Mouse (Mus musculus) heart, adult 11 months (tissue): ENCODE measurements around the gene Cd1d1.
A peak's percentile ranks its signal among the peaks of the same experiment; 100 is the strongest.
"Not testable (repeated sequence)": the region's sequence is repeated elsewhere in the genome, so short reads cannot be mapped to it uniquely, and the experiment has no call there.

Experiments
- DNase-seq: peaks from one replicate; pipeline ENCODE4 v3.0.0; 2022

The Cd1d1 gene

DNA sequence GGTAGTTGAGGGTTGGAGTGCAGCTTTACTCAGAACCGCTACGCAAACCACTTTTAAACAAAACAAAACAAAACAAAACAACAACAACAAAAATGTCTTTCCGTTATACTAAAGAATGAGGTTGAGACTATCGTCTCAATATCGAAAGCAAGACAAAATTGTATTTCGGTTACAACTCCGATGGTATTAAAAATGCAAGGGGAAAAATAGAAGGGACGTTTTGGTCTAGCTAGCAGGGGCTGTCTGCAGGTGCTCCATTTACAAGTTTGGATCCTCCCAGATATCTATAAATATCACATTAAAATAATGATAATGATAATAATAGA, at the start of gene Cd1d1:
Gene Cd1d1 (minus strand): TSS at position 27 of the 326 bp plus-strand sequence.
- no peak for DNase-seq

DNA sequence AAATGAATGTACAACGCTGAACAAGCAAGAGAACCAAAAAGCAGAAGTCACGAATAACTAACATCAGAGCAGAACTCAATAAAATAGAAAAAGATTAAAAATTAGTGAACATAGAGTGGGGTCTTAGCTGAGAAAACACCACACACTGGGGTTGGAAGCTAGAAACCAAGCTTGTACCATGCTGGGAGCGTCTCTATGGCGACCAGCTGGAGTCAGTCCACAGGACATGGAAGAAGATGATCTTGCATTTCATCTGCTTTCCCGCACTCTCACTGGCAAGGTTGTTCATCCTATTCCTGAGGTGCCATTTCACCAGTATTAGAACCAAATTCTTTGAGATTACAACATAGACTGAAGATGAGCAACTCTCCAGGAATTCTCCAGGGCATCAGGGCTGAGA, 48.6 kb upstream of the Cd1d1 start:
- DNase-seq: no peak

DNA sequence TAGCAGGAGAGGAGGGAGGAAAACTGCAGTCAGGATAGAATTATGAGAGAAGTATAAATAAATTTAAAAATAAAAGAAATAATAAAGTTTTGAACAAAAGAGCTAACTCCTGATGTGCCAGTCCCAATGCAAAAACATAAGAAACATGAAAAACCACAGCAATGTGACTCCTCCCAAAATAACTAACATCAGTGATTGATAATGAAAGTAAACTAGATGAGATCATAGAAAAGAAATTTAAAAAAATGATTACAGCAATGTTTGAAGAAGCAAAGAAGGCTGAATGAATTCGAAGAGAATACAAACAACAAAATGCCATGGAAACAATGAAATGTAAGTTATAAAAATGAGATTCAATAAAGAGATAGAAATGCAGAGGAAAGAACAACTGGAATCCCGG, 42.5 kb upstream of the Cd1d1 start:
- no peak for DNase-seq

DNA sequence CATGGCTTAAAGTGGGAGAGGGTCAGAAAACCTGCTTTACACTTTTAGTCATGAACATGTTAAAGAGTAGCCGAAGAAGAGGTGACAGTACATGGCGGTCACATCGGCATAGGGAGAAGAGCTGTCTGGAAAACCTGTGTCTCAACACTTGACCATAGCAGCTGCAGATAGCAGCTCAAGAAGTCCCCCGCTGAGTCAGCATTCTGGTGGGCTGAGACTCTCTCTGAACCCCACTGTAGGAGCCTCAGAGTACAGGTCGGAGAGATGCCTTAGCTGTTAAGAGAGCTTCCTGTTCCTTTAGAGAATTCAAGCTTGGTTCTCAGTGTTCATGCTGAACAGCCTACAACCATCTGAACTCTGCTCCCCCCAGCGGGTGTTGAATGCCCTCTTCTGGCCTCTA, 39.3 kb upstream of the Cd1d1 start:
- DNase-seq: no peak

DNA sequence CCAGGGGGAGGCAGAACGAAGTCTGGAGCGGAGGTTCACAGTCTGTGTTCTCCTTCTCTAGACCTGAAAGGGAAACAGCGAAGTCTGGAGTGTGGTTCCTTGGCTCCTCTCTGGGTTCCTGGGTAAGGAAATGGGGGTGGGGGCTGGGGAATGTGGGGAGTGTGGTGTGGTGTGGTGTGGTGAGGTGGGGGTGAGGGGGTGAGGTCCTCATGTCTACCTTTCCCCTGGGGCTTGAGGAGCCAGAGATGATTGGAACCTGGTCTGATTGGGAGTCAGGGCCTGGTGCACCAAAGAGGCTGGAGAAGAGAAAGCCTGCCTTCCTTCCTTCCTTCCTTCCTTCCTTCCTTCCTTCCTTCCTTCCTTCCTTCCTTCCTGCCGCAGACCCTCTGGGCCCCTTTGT, 34.8 kb upstream of the Cd1d1 start:
- DNase-seq: no peak

DNA sequence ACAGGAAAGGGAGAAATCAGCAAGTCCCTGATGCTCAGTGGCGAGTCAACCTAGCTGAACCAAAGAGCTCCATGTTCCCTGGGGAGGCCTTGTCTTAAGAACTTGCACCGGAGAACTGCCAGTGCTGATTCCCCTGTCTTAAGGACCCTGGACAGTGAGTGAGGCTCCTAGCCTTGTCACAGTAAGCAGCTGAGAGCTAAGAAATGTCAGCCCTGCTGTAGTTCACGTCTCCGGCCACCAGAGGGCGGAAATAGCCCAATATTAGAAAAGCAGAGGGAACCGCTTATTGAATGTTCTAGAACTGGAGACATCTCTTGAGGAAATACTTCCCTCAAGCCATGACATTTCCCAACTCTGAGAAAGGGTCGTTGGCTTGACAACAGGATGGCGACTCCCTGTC, 34.1 kb upstream of the Cd1d1 start:
- DNase-seq: peak; percentile 88

DNA sequence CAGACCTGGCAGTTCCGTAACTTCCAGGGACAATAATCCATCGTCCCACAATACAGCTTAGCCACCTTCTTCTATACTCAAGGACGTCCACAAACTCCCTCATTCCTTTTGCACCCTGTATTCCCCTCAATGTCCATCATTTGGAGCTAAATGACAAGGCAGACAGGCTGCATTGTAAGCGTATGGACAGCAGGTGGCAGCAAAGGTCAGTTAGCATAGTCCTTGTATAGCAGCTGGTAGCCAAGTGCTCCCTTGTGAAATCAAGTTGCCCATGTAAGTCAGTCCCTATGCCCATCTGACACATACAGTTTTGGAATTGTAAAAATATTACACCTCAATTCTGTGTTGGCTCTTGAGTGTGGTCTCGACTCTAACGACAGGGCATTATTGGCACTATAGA, 31.6 kb upstream of the Cd1d1 start:
- DNase-seq: peak; percentile 92

DNA sequence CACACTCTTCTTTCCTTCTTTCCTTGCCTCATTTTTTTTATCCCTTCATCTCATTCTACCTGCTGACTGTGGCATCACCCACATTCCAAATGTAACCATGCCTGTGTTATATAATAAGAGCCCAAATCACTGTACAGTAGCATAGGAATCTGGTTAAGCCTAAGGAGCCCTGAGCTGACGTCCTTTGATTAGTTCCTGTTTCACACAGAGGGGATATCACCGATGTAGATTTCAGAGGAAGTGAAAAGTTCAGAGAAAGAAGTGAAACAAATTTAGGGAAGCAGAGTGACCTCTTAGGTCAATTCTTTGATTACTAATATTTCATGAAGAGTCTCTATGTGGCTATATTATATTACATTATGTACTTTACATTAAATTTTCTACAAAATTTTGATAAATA, 18.5 kb upstream of the Cd1d1 start:
- DNase-seq: peak; percentile 88

DNA sequence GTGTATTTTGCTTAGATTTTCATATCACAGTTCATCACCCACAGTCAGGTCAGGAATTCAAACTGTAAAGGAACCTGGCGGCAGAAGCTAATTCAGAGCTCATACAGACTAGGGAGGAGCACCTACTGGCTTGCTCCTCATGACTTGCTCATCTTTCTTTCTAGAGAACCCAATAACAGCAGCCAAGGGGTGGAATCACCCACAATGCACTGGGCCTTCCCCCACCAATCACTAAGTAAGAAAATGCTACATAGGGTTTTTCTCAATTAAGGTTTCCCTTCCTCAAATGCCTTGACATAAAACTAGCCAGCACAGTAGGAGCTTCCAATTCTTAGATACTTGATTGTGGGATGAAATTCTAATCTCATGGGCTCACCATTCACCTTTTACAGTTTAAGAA, 17.8 kb upstream of the Cd1d1 start:
- DNase-seq: peak; percentile 83

DNA sequence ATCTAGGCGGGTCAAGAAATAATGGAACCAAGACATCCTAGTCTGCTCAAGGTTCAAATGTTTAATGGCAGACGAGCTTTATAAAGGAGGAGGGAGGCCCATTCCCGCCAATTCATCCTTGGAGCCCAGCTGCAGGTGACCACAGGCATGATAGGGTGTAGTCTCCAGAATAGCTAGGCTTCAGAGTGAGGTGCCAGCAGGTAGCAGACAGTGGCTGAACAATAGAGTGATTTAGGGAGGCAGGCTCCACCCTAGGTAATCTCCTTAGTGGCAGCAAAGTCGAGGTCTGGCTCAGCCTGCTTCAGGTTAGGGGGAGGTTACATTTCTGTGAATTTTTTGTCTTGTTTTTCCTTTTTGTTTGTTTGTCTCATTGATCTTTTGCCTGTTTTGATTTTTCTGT, 16.7 kb upstream of the Cd1d1 start:
- peak; percentile 61 for DNase-seq

DNA sequence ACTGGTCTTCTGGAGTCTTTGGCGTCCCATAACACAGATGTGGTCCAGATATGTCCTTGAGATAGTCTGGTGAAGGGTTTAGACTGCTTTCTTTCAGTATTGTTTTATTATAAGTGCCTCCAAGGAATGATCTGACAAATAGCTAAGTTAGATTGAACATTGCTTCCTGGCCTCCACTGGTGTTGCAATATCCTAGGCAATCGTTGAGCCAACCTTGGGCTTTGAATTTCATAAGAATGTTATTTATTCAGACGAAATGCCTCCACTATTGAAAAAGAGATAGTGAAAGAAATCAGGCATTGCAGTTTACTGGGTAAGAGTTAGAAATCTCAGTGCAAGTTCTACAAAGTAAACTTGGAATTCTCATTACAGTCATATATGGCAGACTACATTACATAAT, 13.2 kb upstream of the Cd1d1 start:
- not testable (repeated sequence) for DNase-seq

DNA sequence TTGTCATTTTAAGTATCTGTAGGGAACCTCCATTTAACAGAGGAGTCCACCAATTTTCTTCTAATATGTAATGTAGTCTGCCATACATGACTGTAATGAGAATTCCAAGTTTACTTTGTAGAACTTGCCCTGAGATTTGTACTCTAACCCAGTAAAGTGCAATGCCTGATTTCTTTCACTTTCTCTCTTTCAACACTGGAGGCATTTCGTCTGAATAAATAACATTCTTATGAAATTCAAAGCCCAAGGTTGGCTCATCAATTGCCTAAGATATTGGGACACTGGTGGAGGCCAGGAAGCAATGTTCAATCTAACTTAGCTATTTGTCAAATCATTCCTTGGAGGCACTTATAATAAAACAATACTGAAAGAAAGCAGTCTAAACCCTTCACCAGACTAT, 9.0 kb upstream of the Cd1d1 start:
- not testable (repeated sequence) for DNase-seq

DNA sequence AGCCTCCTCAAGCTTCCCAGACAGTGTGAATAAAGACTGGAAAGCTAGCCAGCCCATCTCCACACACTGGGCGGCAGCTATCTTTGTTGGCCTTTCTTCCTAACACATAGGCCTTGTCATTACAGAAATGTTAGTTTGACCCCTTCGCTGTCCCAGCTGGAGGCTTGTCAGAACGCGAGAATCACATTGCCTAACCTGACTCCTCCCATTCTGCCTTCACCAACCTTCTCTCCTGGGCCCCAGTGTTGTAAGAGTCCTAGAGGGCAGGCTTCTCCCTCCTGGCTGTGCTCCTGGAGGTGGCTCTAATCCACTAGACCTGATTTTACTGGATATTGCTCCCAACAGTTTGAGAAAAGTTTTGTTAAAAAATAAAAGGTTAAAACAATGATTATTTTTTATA, 1.4 kb upstream of the Cd1d1 start:
- no peak for DNase-seq

DNA sequence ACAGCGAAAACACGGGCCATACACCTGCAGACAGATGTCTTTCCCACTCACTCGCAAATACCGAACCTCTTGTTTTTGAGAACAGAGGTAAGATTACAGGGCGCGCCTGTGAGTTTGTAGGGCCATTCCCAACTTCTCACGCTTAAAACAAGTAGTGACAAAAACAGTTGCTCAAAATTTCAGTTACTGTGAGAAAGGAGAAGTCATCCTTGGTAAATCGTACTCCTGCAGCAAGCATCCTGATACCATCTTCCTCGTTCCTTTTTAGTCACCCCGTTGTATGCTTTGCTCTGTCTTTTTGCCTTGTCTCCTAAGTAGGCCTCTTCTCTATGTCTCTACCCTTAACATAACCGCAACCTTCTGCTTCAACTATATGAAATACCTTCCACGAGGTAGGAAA, 810 bp upstream of the Cd1d1 start:
- DNase-seq: no peak

DNA sequence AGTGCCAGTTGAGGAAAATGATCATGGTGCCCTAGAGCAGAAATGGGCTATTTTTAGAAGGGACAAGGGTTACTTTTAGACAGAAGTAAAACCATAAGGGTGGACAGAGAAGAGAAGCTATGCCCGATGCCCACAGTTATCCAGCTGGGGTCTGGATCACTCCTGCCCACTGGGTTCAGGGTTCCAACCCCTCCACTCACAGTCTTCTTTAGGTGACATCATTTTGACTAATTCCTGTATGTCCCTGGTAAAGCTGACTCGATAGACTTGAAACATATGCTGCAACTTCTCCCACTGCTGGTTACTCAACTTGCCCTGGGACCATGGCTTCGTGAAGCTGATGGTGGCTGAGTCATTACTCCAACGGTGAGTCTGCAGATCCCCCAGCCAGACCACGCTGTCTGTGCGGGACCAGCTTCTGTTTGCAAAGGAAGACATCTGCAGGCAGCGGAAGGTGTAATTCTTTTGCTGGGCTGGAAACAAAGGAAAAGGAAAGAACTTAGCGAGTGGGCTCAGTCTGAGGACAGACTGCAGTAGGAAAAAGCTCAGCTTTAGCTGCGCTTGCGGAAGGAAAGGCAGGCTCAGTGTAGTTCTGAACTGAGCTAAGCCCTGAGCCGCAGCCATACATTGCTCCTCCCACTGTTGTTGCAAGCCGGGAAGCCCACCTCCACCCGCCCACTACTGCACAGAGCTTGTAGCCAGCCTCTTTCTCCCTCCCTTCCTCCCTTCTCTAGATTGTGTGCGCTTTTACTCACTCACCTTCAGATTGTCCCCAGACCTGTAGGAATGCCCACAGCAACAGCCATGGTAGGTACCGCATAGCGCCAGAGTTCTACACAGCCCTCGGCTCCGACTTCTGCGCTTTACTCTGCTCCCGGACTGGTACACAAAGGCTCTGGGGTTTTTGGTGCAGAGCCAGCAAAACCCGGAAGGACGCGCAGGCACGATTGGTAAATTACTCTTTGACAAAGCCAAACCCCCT, 517 bp downstream of the Cd1d1 start:
- DNase-seq: peak; percentile 97

DNA sequence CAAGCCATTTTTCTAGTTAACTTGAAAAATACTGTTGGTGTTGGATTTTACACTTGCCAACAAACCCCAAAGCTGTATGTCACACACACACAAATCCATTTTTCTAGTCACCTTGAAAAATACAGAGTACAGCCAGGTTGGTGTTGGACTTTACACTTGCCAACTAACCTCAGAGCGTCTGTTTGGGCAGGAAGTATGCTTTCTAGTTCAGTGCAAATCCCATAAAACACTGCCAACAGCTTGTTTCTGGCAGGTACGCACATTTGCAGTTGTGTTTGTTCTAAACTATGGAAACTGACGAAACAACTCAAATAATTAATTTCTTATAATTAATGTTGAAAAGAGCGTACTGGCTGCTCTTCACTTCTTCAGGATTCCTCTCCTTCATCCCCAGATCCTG, 3.1 kb downstream of the Cd1d1 start:
- no peak for DNase-seq

DNA sequence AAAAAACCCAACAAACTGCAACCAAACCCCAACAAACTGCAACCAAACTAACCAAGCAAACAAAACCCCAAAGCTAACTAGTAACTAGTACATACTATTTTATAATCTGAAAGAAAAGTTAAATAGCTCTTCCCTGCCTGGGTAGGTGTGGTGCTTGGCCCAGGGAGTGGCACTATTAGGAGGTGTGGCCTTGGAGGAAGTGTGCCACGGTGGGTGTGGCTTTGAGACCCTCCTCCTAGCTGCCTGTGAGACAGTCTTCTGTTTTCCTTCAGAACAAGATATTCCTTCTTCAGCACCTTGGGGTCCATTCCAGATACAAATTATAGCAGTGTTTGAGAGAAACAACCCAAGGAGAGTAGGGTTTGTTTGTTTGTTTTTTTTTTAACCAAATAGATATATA, 3.9 kb downstream of the Cd1d1 start:
- DNase-seq: no peak

DNA sequence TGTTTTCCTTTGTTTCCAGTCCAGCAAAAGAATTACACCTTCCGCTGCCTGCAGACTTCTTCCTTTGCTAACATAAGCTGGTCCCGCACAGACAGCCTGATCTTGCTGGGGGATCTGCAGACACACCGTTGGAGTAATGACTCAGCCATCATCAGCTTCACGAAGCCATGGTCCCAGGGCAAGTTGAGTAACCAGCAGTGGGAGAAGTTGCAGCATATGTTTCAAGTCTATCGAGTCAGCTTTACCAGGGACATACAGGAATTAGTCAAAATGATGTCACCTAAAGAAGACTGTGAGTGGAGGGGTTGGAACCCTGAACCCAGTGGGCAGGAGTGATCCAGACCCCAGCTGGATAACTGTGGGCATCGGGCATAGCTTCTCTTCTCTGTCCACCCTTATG, 12.3 kb downstream of the Cd1d1 start:
- not testable (repeated sequence) for DNase-seq

DNA sequence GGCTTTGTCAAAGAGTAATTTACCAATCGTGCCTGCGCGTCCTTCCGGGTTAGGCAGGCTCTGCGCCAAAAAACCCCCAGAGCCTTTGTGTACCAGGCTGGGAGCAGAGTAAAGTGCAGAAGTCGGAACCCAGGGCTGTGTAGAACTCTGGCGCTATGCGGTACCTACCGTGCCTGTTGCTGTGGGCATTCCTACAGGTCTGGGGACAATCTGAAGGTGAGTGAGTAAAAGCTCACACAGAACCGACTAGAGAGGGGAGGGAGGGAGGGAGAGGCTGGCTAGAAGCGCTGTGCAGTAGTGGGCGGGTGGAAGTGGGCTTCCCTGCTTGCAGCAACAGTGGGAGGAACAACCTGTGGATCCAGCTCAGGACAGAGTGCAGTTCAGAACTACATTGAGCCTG, 12.8 kb downstream of the Cd1d1 start:
- DNase-seq: no peak

DNA sequence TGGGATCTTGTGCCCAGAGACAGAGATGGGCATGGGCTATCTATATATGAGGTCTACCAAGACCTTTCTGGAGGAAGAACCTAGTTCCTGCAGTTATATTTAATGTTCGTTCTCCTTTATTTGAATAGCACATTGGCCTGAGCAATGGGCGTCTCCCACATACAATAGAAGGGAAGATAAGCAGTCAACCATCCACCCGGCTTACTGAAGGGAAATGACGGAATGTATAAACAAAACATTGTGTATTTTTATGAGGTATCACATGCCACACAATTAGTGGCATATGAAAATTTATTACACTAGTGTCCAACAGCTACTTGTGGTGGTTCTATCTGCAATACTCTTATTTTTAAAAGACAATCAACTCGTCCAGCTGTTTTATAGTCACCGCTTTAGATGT, 15.9 kb downstream of the Cd1d1 start:
- DNase-seq: no peak

DNA sequence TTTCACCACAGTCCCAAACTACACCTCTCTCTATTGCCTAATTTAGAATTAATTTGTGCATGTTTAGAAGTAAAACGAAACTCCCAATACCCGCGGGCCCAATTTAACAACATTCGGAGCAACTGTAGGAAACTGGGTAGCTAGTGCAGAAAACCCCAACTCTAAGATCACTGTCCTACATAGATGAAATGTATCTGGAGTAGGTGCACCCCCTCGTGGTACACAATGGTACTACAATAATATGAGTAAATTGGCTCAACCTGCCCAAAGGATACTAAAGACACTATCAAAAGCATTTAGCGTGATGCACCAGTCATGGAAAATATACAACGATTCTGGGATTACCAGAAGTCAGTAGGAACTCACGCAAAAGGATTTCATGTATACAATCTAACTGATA, 22.7 kb downstream of the Cd1d1 start:
- no peak for DNase-seq

DNA sequence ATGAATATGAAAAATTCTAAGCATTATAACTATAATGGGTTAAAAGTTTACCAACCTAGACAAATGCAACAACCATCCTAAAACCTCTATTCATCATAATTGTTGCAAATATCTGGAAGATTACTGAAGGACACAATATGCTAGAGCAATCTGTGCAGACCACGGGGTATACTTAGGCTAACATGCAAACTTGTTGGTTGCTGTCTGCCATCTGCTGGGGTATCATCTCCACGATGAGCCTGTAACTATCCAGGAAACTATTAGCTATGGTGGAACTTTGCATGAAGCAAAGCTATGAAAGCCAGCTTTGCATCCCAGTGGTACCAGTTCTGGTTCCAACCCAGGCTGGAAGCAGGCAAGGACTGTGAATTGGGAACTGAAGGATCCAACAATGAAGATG, 24.1 kb downstream of the Cd1d1 start:
- DNase-seq: no peak

DNA sequence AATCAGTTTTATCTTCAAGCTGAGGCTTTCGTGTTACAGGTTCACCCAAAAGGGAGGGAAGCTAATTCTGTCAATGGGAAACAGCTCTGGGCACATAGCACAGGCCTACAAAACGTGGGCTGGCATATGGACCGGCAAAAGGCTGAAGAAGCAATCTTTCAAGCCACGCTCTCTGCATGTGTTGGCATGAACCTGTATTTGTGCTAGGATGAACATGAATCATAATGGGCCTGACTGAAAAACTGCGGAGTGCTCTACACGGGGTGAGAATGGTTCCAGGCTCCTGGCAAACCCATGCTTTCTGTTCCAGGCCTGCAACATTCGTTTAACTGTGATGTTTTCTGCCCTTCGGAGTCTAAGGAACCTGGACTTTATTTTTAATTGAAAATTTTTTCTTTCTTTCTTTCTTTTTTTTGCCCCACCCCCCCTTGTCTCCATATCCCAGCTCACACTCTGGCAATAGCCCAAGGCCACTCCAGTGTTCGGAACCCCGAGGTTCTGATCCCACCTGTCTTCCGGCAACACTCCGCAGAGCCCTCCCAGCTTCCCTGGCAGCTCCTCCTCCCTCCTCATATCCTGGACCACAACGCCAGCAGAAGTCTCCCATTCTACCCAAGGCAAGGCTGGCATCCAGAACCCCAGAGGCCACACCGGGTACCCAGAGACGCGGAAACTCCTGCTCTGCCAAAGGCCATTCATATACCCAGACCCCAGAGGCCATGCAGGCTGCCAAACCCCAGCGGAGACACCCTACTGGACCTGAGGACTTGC, 36.4 kb downstream of the Cd1d1 start:
- DNase-seq: no peak

DNA sequence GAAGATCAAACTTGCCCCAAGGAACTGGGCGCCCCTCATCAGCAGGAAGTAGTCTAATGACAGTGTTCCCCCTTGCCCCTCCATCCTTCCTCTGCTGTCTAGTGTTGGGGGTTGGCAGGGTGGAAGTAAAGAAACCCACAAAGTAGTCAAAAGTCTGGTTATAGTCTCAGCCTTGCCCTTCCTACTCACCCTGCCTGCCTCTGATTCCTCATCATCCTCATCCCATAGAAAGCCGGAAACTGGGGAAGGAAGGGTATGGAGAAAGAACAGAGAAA, 37.9 kb downstream of the Cd1d1 start:
- no peak for DNase-seq
